Mouse (Mus musculus) testis, adult 2 months (tissue): ENCODE measurements at regions not wholly inside any gene's neighbourhood (a gene's known extent, or its start where the extent isn't known, plus 50 kb on each side); places are given as distances from the start of the nearest gene placed in this dataset.

ENCODE experiments used
- CTCF ChIP-seq: fragments of 200-500 bp; IDR thresholded peaks from 2 replicates; pipeline ENCODE4 v1.5.1; 2012; ENCODE audit warnings: low read depth, mild to moderate bottlenecking, inconsistent platforms, low read length, moderate library complexity; ENCODE audit not compliant: control insufficient read depth, insufficient read depth, insufficient replicate concordance
- POLR2A ChIP-seq: fragments of 200-500 bp; IDR thresholded peaks from 2 replicates; pipeline ENCODE4 v1.6.1; 2012; ENCODE audit warnings: low read depth, mild to moderate bottlenecking, inconsistent platforms, low read length, moderate library complexity; ENCODE audit not compliant: control insufficient read depth

DNA sequence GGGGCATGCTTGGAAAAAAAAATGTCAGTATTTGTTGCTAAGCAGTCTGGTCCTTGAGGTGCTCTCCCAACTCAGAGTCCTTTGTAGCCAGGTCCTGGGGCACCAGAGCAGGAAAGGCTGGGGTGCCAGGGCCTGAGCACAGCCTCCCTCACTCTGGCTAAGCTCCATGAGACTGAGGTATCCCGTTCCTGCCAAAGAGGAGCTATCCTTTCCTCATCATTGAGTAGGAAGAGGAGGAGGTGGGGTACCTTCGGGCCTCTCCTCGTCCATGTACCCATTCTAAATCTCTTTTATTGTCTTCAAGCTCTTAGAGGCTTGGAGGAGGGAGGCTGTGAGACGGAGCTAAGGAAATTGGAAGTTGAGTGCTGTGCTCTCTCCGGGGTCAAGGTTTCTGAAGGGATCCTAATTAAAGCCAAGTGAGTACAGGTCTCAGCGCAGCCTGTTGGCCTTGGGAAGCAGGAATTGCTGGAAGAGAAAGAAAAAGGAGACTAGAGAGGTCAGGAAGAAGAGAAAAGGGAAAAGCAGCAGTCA lies 435.6 kb upstream of the Zmiz1 start:
- TF ChIP-seq CTCF: no peak
- no peak for TF ChIP-seq POLR2A
